Mouse (Mus musculus) MEL (cell line): ENCODE data around the gene Dgkh. TPM values are rescaled to one million over a fixed set of nuclear protein-coding genes. Genes with fewer than 3 reads are reported as not detected.

Source experiments
- DNase-seq: peaks from one replicate; pipeline ENCODE4 v3.0.0; 2011; ENCODE audit warnings: low read depth, low spot score
- H3K27ac ChIP-seq: 2 replicates; pipeline ENCODE4 v1.5.1; 2012; ENCODE audit warnings: low read depth, mild to moderate bottlenecking, control low read depth, low read length, moderate library complexity; ENCODE audit not compliant: control insufficient read depth
- H3K27me3 ChIP-seq, 2 experiments: fragments of 150-350 bp in 1 of 2; sonication (generic) in 1 of 2; 2 replicates each; pipeline ENCODE4 v1.6.1; 2012; ENCODE audit warnings: low read length in 2 of 2, mild to moderate bottlenecking in 2 of 2, improper control_type of control experiment in 1 of 2, moderate library complexity in 1 of 2; ENCODE audit not compliant: insufficient read depth in 2 of 2, control insufficient read depth in 1 of 2
- H3K36me3 ChIP-seq, 2 experiments: 2 replicates each; pipeline ENCODE4 v1.6.1; 2012 to 2014; ENCODE audit warnings: low read length in 2 of 2, improper control_type of control experiment in 1 of 2, inconsistent platforms in 1 of 2, mild to moderate bottlenecking in 1 of 2; ENCODE audit not compliant: insufficient read depth in 2 of 2, control insufficient read depth in 1 of 2
- H3K4me1 ChIP-seq, 2 experiments: fragments of 150-350 bp in 1 of 2; sonication (generic) in 1 of 2; 2 replicates each; pipeline ENCODE4 v1.6.1; 2012; ENCODE audit warnings: low read length in 2 of 2, improper control_type of control experiment in 1 of 2, mild to moderate bottlenecking in 1 of 2; ENCODE audit not compliant: insufficient read depth in 2 of 2, control insufficient read depth in 1 of 2
- H3K4me3 ChIP-seq, 2 experiments: fragments of 150-350 bp in 1 of 2; sonication (generic) in 1 of 2; 2 replicates each; pipeline ENCODE4 v1.5.1; 2012; ENCODE audit warnings: low read depth in 2 of 2, low read length in 2 of 2, mild to moderate bottlenecking in 2 of 2, moderate library complexity in 2 of 2, control low read depth in 1 of 2, improper control_type of control experiment in 1 of 2; ENCODE audit not compliant: control insufficient read depth in 1 of 2, insufficient read depth in 1 of 2
- H3K79me2 ChIP-seq: 2 replicates; pipeline ENCODE4 v1.6.1; 2012; ENCODE audit warnings: mild to moderate bottlenecking, low read length, moderate library complexity; ENCODE audit not compliant: control insufficient read depth, poor library complexity, insufficient read depth
- H3K9ac ChIP-seq: 2 replicates; pipeline ENCODE4 v1.6.1; 2012; ENCODE audit warnings: low read depth, mild to moderate bottlenecking, control low read depth, low read length, moderate library complexity; ENCODE audit not compliant: control insufficient read depth, poor library complexity, severe bottlenecking
- H3K9me3 ChIP-seq: fragments of 150-350 bp; sonication (generic); replicated peaks from 2 replicates; pipeline ENCODE4 v1.6.1; 2012; ENCODE audit warnings: mild to moderate bottlenecking, low read length, improper control_type of control experiment, moderate library complexity; ENCODE audit not compliant: insufficient read depth
- BHLHE40 ChIP-seq: IDR thresholded peaks from 2 replicates; pipeline ENCODE4 v1.6.1; 2012; ENCODE audit warnings: low read depth, mild to moderate bottlenecking, inconsistent platforms, low read length, improper control_type of control experiment, borderline replicate concordance
- CHD1 ChIP-seq: IDR thresholded peaks from 2 replicates; pipeline ENCODE4 v1.6.1; 2012; ENCODE audit warnings: low read depth, mild to moderate bottlenecking, inconsistent platforms, low read length, improper control_type of control experiment
- CHD2 ChIP-seq: IDR thresholded peaks from 2 replicates; pipeline ENCODE4 v1.6.1; 2011; ENCODE audit warnings: low read length, improper control_type of control experiment
- CTCF ChIP-seq, 3 experiments: IDR thresholded peaks in 2 of 3; conservative IDR thresholded peaks in 1 of 3; 2 replicates each; pipeline ENCODE4 v1.5.1; 2011 to 2012; ENCODE audit warnings: low read length in 3 of 3, low read depth in 2 of 3, mild to moderate bottlenecking in 2 of 3, improper control_type of control experiment in 1 of 3, inconsistent platforms in 1 of 3, mixed read lengths in 1 of 3, moderate library complexity in 1 of 3; ENCODE audit not compliant: control insufficient read depth in 1 of 3, insufficient read depth in 1 of 3, poor library complexity in 1 of 3, severe bottlenecking in 1 of 3
- E2F4 ChIP-seq: IDR thresholded peaks from 2 replicates; pipeline ENCODE4 v1.6.1; 2011; ENCODE audit warnings: low read depth, low read length, improper control_type of control experiment, borderline replicate concordance
- ELF1 ChIP-seq: IDR thresholded peaks from 2 replicates; pipeline ENCODE4 v1.6.1; 2014; ENCODE audit warnings: low read depth, mild to moderate bottlenecking, inconsistent platforms, low read length, improper control_type of control experiment, moderate library complexity
- EP300 ChIP-seq, 2 experiments: IDR thresholded peaks; 2 replicates each; pipeline ENCODE4 v1.6.1; 2011; ENCODE audit warnings: improper control_type of control experiment in 2 of 2, low read length in 2 of 2, low read depth in 1 of 2, mild to moderate bottlenecking in 1 of 2
- ETS1 ChIP-seq: IDR thresholded peaks from 2 replicates; pipeline ENCODE4 v1.6.1; 2012; ENCODE audit warnings: low read depth, mild to moderate bottlenecking, inconsistent platforms, low read length, improper control_type of control experiment, moderate library complexity
- HCFC1 ChIP-seq: IDR thresholded peaks from 2 replicates; pipeline ENCODE4 v1.6.1; 2012; ENCODE audit warnings: low read depth, mild to moderate bottlenecking, inconsistent platforms, low read length, improper control_type of control experiment, moderate library complexity
- MAFK ChIP-seq: IDR thresholded peaks from 2 replicates; pipeline ENCODE4 v1.6.1; 2011; ENCODE audit warnings: low read depth, mild to moderate bottlenecking, low read length, improper control_type of control experiment, borderline replicate concordance
- MAX ChIP-seq: IDR thresholded peaks from 2 replicates; pipeline ENCODE4 v1.6.1; 2011; ENCODE audit warnings: low read length, improper control_type of control experiment
- MEF2A ChIP-seq: IDR thresholded peaks from 2 replicates; pipeline ENCODE4 v1.6.1; 2014; ENCODE audit warnings: low read depth, mild to moderate bottlenecking, inconsistent platforms, low read length, improper control_type of control experiment; ENCODE audit not compliant: poor library complexity, insufficient replicate concordance, severe bottlenecking; ENCODE audit errors: extremely low read depth
- MXI1 ChIP-seq: IDR thresholded peaks from 2 replicates; pipeline ENCODE4 v1.6.1; 2011; ENCODE audit warnings: mild to moderate bottlenecking, low read depth, low read length, improper control_type of control experiment
- MYB ChIP-seq: IDR thresholded peaks from 2 replicates; pipeline ENCODE4 v1.6.1; 2011; ENCODE audit warnings: mild to moderate bottlenecking, low read depth, low read length, improper control_type of control experiment
- MYC ChIP-seq: IDR thresholded peaks from 2 replicates; pipeline ENCODE4 v1.6.1; 2011; ENCODE audit warnings: low read depth, mild to moderate bottlenecking, low read length, improper control_type of control experiment, moderate library complexity
- NRF1 ChIP-seq: IDR thresholded peaks from 2 replicates; pipeline ENCODE4 v1.6.1; 2014; ENCODE audit warnings: low read depth, mild to moderate bottlenecking, inconsistent platforms, low read length, improper control_type of control experiment, moderate library complexity; ENCODE audit not compliant: poor library complexity, insufficient read depth, severe bottlenecking
- POLR2AphosphoS2 ChIP-seq: IDR thresholded peaks from 2 replicates; pipeline ENCODE4 v1.6.1; 2011; ENCODE audit warnings: low read length, improper control_type of control experiment
- POLR2AphosphoS5 ChIP-seq: IDR thresholded peaks from 2 replicates; pipeline ENCODE4 v1.6.1; 2012; ENCODE audit warnings: low read depth, borderline replicate concordance, mild to moderate bottlenecking, inconsistent platforms, low read length, moderate library complexity, mixed read lengths
- RAD21 ChIP-seq: IDR thresholded peaks from 2 replicates; pipeline ENCODE4 v1.6.1; 2011; ENCODE audit warnings: mild to moderate bottlenecking, low read depth, low read length, improper control_type of control experiment
- RCOR1 ChIP-seq: IDR thresholded peaks from 2 replicates; pipeline ENCODE4 v1.6.1; 2012; ENCODE audit warnings: low read depth, mild to moderate bottlenecking, inconsistent platforms, low read length, improper control_type of control experiment
- SIN3A ChIP-seq: IDR thresholded peaks from 2 replicates; pipeline ENCODE4 v1.6.1; 2012; ENCODE audit warnings: low read length, improper control_type of control experiment, inconsistent platforms
- TBP ChIP-seq: IDR thresholded peaks from 2 replicates; pipeline ENCODE4 v1.8.0; 2011; ENCODE audit warnings: low read depth, low read length, improper control_type of control experiment
- USF1 ChIP-seq: IDR thresholded peaks from 2 replicates; pipeline ENCODE4 v1.6.1; 2014; ENCODE audit warnings: low read depth, mild to moderate bottlenecking, inconsistent platforms, low read length, improper control_type of control experiment, moderate library complexity
- ZC3H11A ChIP-seq: IDR thresholded peaks from 2 replicates; pipeline ENCODE4 v1.6.1; 2012; ENCODE audit warnings: low read depth, mild to moderate bottlenecking, inconsistent platforms, low read length, improper control_type of control experiment
- ZKSCAN1 ChIP-seq: IDR thresholded peaks from 2 replicates; pipeline ENCODE4 v1.6.1; 2012; ENCODE audit warnings: low read depth, mild to moderate bottlenecking, inconsistent platforms, low read length, improper control_type of control experiment, moderate library complexity
- ZMIZ1 ChIP-seq: IDR thresholded peaks from 2 replicates; pipeline ENCODE4 v1.6.1; 2012; ENCODE audit warnings: low read depth, mild to moderate bottlenecking, inconsistent platforms, low read length, improper control_type of control experiment, moderate library complexity
- ZNF384 ChIP-seq: IDR thresholded peaks from 2 replicates; pipeline ENCODE4 v1.6.1; 2012; ENCODE audit warnings: low read depth, mild to moderate bottlenecking, inconsistent platforms, low read length, improper control_type of control experiment
- polyA plus RNA-seq, 2 experiments: library from polyadenylated mRNA; stranded (reverse) in 1 of 2; unstranded in 1 of 2; fragments of >175 nt in 1 of 2; fragments of >200 nt in 1 of 2; gene quantifications; 2 replicates each; pipeline versions ENCODE4 v1.2.1 to v1.2.4; 2012; ENCODE audit warnings: low replicate concordance in 2 of 2, low read depth in 1 of 2; ENCODE audit not compliant: insufficient read length in 2 of 2, insufficient read depth in 1 of 2, missing spikeins in 1 of 2
- total RNA-seq: library from RNA; depleted of rRNA; stranded (reverse); fragments of 300-350 nt; gene quantifications from 2 replicates; pipeline ENCODE4 v1.2.3, GENCODE M21; 2012

The Dgkh gene
- total and polyA plus RNA-seq, 3 experiments = under 0.01 TPM; not detected in 2

DNA sequence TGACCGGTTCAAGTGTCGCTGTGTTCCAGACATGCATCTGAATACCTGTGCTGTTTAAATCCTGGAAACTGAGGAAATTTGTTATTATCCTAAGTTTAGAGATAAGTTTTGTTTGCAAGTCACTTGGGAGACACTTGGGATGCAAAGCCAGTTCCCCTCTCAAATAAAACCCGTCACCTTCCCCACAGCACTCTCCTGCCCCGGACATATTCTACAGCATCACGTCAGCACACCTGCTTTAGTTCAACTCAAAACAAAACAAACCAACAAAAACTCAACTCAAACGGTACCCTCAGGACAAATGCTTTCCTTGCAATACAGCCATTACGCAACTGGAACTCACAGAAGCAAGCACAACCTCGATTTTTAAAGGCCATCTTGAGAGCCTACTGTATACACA lies 31.1 kb downstream of the Dgkh start:
- Histone ChIP-seq H3K79me2 (no peaks in the 10 kb centered on the region), H3K9ac (no peak overlapping the region), H3K4me3 (no peak overlapping the region), H3K36me3 (no peaks in the 10 kb centered on the region), H3K4me1 (no peaks in the 10 kb centered on the region), H3K27ac (no peak overlapping the region), H3K27me3 (no peaks in the 10 kb centered on the region; a peak in 1 of 4 replicates), H3K9me3 (no peaks in the 10 kb centered on the region)
- TF ChIP-seq MAX (no peak), MYB (no peak), RAD21 (no peak), MYC (no peak), SIN3A (no peak), CHD1 (no peak), MAFK (no peak), MEF2A (no peak), RCOR1 (no peak), ETS1 (no peak), BHLHE40 (no peak), E2F4 (no peak)
- DNase-seq = no peak

DNA sequence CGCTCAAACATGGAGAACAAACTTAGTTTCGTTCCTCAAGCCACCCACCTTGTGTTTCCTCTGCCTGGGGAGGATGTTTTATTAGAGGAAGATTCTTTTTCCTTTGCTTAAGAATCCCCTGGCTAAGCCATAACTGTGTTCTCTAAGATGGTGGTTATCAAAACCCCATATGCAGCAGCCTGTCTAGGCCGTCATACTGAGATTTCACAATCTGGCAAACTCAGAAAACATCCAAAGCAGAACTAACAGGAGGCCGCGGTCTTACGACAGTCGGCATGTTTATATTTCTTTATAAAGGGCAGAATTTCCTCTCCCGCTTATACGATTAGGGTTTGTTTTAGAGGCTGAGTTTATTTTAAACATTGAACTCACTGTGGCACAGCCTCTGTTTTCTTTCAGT lies 31.5 kb downstream of the Dgkh start:
- H3K9ac ChIP-seq = no peak overlapping the region
- no peaks in the 10 kb centered on the region for H3K36me3 ChIP-seq
- no peak overlapping the region for H3K27ac ChIP-seq
- no peaks in the 10 kb centered on the region for H3K4me1 ChIP-seq
- H3K9me3 ChIP-seq = no peaks in the 10 kb centered on the region
- TF ChIP-seq TBP = no peak
- TF ChIP-seq CHD2 = no peak
- no peak for TF ChIP-seq POLR2AphosphoS5
- no peak for TF ChIP-seq EP300 (IDR thresholded peaks at IDR 0.05; ENCODE audit: low read depth in 1 of 2, low read length in 2 of 2)
- no peak for TF ChIP-seq CTCF (IDR thresholded peaks at IDR 0.05 in 2 of 3, conservative IDR thresholded peaks at IDR 0.05 in 1 of 3; ENCODE audit: control insufficient read depth in 1 of 3, insufficient read depth in 1 of 3, low read depth in 2 of 3, low read length in 3 of 3, poor library complexity in 1 of 3, severe bottlenecking in 1 of 3)
- no peak for DNase-seq
- no peaks in the 10 kb centered on the region; a peak in 1 of 4 replicates for H3K27me3 ChIP-seq
- H3K4me3 ChIP-seq = no peak overlapping the region
- H3K79me2 ChIP-seq = no peaks in the 10 kb centered on the region

DNA sequence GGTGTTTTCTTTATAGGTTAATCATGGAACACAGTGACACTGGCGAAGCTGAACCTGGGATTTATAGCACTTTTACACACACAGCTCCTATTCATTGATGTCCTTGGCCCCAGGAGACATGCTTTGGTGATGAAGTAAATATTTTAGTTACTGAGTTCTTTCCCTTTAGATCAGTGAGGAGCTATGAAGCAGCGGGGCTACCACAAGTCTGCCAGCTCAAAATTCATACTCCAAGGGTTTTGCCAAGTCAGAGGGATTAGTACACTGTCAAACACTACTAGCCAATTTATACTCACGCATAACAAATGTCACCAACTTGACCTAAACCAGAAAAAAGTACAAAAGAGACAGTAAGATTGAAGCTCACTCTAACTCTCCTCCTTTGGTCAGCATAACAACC lies 32.9 kb downstream of the Dgkh start:
- TF ChIP-seq ZC3H11A = no peak
- TF ChIP-seq ELF1 = no peak
- no peak for TF ChIP-seq ZMIZ1
- no peak for TF ChIP-seq MXI1
- no peak for TF ChIP-seq MAX
- TF ChIP-seq CTCF (IDR thresholded peaks at IDR 0.05 in 2 of 3, conservative IDR thresholded peaks at IDR 0.05 in 1 of 3; ENCODE audit: control insufficient read depth in 1 of 3, insufficient read depth in 1 of 3, low read depth in 2 of 3, low read length in 3 of 3, poor library complexity in 1 of 3, severe bottlenecking in 1 of 3) = no peak
- no peak for TF ChIP-seq ZKSCAN1
- TF ChIP-seq POLR2AphosphoS2 = no peak
- no peak for TF ChIP-seq MYB
- no peak for TF ChIP-seq ZNF384
- no peak for TF ChIP-seq USF1
- TF ChIP-seq TBP = no peak
- no peak for TF ChIP-seq HCFC1
- TF ChIP-seq CHD1 = no peak
- TF ChIP-seq NRF1 = no peak
- no peak for TF ChIP-seq CHD2
- Histone ChIP-seq H3K9ac (no peak overlapping the region), H3K4me1 (no peaks in the 10 kb centered on the region), H3K27me3 (no peaks in the 10 kb centered on the region; a peak in 1 of 4 replicates), H3K9me3 (no peaks in the 10 kb centered on the region), H3K36me3 (no peaks in the 10 kb centered on the region), H3K79me2 (no peaks in the 10 kb centered on the region), H3K4me3 (no peak overlapping the region), H3K27ac (no peak overlapping the region)
- no peak for DNase-seq
